Mouse (Mus musculus): ENCODE results near the gene Aqp5. TPM values are rescaled to one million over a fixed set of nuclear protein-coding genes. Genes with fewer than 3 reads are reported as not detected.

Aqp5 gene
- polyA plus RNA-seq, 1 experiment from 2014 or later, result not detected

- Histone ChIP-seq H3K4me1 (ENCODE audit: control insufficient read depth, insufficient read depth, low read length) (peaks cover 9% of the 10 kb centered on the region), H3K27ac (replicated peaks; ENCODE audit: low read depth, low read length) (no peak overlapping the region), H3K9ac (replicated peaks; ENCODE audit: low read length) (no peak overlapping the region), H3K4me3 (ENCODE audit: low read depth, low read length) (no peak overlapping the region), H3K9me3 (replicated peaks; ENCODE audit: control insufficient read depth, low read length) (no peaks in the 10 kb centered on the region), H3K36me3 (replicated peaks; ENCODE audit: control insufficient read depth, insufficient read depth, low read depth, low read length) (no peaks in the 10 kb centered on the region), H3K4me2 (ENCODE audit: low read depth, low read length) (no peak overlapping the region), H3K27me3 (ENCODE audit: control insufficient read depth, insufficient read depth, low read length) (peaks cover 4% of the 10 kb centered on the region; the same call in 1 of the 2 replicates)
- no peak for ATAC-seq (replicated peaks; ENCODE audit: insufficient number of reproducible peaks, low FRiP score, low TSS enrichment, low read depth)
- WGBS, result 39% methylated on average over 5 of the region's 5 CpGs
- DNase-seq (ENCODE audit: low spot score), result no peak
These were observed 15.9 kb downstream of the Aqp5 start for GRCm38 (mm10) chr15:99606515-99606914.

DNA sequence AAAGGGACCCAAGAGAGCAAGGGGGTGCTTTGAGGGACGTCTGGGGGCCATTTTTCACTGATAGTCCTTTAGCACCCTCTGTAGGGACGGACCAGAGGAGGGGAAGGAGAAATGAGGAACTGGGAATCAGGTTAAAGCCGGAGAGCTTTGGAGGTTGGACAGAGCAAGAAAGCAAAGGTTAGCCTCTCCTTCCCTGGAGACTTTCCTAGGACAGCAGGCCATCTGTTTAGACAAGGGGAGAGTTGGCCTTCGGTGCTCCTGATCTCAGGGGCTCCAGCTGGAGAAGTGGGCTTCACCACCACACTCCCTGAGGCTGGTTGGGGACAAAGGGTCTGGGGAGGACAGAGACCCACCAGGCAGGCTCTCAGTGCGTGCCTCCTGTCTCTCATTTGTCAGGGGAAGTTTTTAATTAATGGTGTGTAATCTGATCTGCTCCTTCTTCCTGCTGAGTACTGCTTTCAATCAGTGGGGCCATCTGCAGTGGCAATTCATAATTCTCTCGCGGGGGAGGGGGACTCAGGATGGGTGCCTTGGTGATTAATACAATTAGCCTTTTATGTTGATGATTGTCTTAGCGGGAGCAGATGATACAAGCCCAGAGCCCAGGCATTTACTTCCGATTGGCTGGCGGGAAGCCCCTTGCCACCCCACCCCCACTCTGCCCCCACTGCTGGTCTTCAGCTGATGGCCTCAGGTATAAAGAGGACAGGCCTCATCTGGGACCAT lies 17.0 kb downstream of the Aqp5 start:
- Histone ChIP-seq H3K4me2 (ENCODE audit: low read depth, low read length) (no peak overlapping the region), H3K4me1 (ENCODE audit: control insufficient read depth, insufficient read depth, low read length) (peaks cover 9% of the 10 kb centered on the region), H3K27ac (replicated peaks; ENCODE audit: low read depth, low read length) (no peak overlapping the region), H3K4me3 (ENCODE audit: low read depth, low read length) (no peak overlapping the region), H3K36me3 (replicated peaks; ENCODE audit: control insufficient read depth, insufficient read depth, low read depth, low read length) (no peaks in the 10 kb centered on the region), H3K9me3 (replicated peaks; ENCODE audit: control insufficient read depth, low read length) (no peaks in the 10 kb centered on the region), H3K9ac (replicated peaks; ENCODE audit: low read length) (no peak overlapping the region), H3K27me3 (ENCODE audit: control insufficient read depth, insufficient read depth, low read length) (peaks cover 3% of the 10 kb centered on the region; the same call in 1 of the 2 replicates)
- DNase-seq (ENCODE audit: low spot score) (peak; percentile 79), ATAC-seq (replicated peaks; ENCODE audit: insufficient number of reproducible peaks, low FRiP score, low TSS enrichment, low read depth) (peak; percentile 75)
- 6% methylated on average over 10 of the region's 10 CpGs for WGBS

DNA sequence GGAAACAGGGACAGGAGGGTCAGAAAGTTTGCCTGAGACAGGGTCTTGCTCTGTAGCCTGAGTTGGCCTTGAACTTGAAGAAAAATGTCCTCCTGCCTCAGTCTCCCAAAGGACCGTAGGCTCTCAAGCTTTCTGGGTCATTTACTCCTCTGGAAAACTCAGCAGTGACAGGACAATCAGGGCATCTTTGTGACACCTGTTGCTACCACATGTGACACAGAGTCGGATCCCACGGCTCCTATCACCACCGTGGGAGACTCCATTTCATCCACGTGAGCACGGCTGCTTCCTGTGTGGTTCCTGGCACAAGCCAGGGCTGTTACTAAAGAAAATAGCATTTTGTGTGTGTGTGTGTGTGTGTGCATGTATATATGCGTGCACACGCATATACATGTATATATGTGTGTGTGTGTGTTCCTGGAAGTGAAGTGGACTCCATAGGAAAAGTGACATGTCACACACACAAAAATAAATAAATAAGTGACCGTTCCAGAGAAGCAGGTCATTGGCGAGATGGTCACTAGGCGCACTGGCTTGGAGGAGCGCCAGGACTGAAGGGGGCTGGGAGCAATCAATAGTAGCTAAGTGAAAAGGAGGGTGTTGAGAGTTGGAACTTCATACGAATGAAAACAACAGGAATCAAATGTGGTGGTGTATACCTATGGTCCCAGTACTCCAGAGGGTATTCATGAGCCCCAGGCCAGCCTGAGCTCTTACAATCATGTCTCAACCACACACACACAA lies 18.0 kb downstream of the Aqp5 start:
- no peak overlapping the region for H3K27ac ChIP-seq (replicated peaks; ENCODE audit: low read depth, low read length)
- no peaks in the 10 kb centered on the region for H3K36me3 ChIP-seq (replicated peaks; ENCODE audit: control insufficient read depth, insufficient read depth, low read depth, low read length)
- H3K4me2 ChIP-seq (ENCODE audit: low read depth, low read length), result no peak overlapping the region
- H3K9me3 ChIP-seq (replicated peaks; ENCODE audit: control insufficient read depth, low read length), result no peaks in the 10 kb centered on the region
- 77% methylated on average over 13 of the region's 13 CpGs for WGBS
- no peak for DNase-seq (ENCODE audit: low spot score)
- peaks cover 9% of the 10 kb centered on the region for H3K4me1 ChIP-seq (ENCODE audit: control insufficient read depth, insufficient read depth, low read length)
- no peak for ATAC-seq (replicated peaks; ENCODE audit: insufficient number of reproducible peaks, low FRiP score, low TSS enrichment, low read depth)
- H3K27me3 ChIP-seq (ENCODE audit: control insufficient read depth, insufficient read depth, low read length), result peaks cover 3% of the 10 kb centered on the region; the same call in 1 of the 2 replicates
- no peak overlapping the region for H3K9ac ChIP-seq (replicated peaks; ENCODE audit: low read length)
- H3K4me3 ChIP-seq (ENCODE audit: low read depth, low read length), result no peak overlapping the region

DNA sequence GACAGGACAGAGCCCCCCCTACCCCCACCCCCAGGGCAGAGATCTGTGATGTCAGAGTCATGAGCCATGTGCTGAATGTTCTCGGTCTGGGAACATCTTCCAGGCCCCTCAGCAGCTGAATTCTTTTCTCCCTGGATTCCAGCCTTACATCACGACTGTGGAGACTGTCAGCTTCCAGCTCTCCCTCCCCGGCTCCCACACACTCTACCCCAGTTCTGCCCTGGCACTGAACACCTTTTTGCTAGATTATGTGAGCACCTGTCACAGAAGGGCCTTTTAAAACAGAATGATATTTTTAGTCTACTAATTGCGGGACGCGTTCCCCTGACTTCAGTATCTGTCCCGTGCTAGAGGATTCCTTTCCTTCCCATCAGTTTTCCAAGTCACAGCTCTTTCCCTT lies 21.0 kb downstream of the Aqp5 start:
- WGBS, result 66% methylated on average over 7 of the region's 7 CpGs
- Histone ChIP-seq H3K36me3 (replicated peaks; ENCODE audit: control insufficient read depth, insufficient read depth, low read depth, low read length) (no peaks in the 10 kb centered on the region), H3K4me1 (ENCODE audit: control insufficient read depth, insufficient read depth, low read length) (peaks cover 9% of the 10 kb centered on the region), H3K27me3 (ENCODE audit: control insufficient read depth, insufficient read depth, low read length) (peaks cover 4% of the 10 kb centered on the region; the same call in 1 of the 2 replicates), H3K9ac (replicated peaks; ENCODE audit: low read length) (no peak overlapping the region), H3K4me3 (ENCODE audit: low read depth, low read length) (no peak overlapping the region), H3K9me3 (replicated peaks; ENCODE audit: control insufficient read depth, low read length) (no peaks in the 10 kb centered on the region), H3K27ac (replicated peaks; ENCODE audit: low read depth, low read length) (no peak overlapping the region), H3K4me2 (ENCODE audit: low read depth, low read length) (no peak overlapping the region)
- ATAC-seq (replicated peaks; ENCODE audit: insufficient number of reproducible peaks, low FRiP score, low TSS enrichment, low read depth) (no peak), DNase-seq (ENCODE audit: low spot score) (no peak)

DNA sequence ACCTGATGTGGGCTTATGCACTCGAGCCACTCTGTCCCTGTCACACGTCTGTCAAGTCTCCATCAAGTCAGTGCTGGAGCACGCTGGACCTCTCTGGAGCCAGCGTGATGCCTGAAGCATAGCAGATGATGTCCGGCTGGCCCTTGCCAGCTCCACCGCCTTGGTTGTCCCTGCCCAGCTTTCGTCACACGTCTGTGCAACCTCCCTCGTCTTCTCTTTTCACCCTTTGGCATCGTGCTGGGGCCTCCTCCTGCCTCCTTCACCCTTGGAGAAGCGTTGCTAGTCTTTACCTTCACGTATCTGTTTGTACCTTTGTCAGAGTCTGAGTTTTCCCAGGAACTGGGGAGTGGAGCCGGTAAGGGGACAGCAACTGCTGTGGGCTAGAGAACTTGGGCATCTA lies 23.7 kb downstream of the Aqp5 start:
- Histone ChIP-seq H3K4me1 (ENCODE audit: control insufficient read depth, insufficient read depth, low read length) (no peaks in the 10 kb centered on the region; the same call in 1 of the 2 replicates), H3K27ac (replicated peaks; ENCODE audit: low read depth, low read length) (no peak overlapping the region), H3K36me3 (replicated peaks; ENCODE audit: control insufficient read depth, insufficient read depth, low read depth, low read length) (no peaks in the 10 kb centered on the region), H3K9me3 (replicated peaks; ENCODE audit: control insufficient read depth, low read length) (no peaks in the 10 kb centered on the region), H3K27me3 (ENCODE audit: control insufficient read depth, insufficient read depth, low read length) (peaks cover 2% of the 10 kb centered on the region; the same call in 1 of the 2 replicates), H3K9ac (replicated peaks; ENCODE audit: low read length) (no peak overlapping the region), H3K4me3 (ENCODE audit: low read depth, low read length) (no peak overlapping the region), H3K4me2 (ENCODE audit: low read depth, low read length) (no peak overlapping the region)
- WGBS, result 72% methylated on average over 13 of the region's 13 CpGs
- no peak for ATAC-seq (replicated peaks; ENCODE audit: insufficient number of reproducible peaks, low FRiP score, low TSS enrichment, low read depth)
- DNase-seq (ENCODE audit: low spot score), result no peak

DNA sequence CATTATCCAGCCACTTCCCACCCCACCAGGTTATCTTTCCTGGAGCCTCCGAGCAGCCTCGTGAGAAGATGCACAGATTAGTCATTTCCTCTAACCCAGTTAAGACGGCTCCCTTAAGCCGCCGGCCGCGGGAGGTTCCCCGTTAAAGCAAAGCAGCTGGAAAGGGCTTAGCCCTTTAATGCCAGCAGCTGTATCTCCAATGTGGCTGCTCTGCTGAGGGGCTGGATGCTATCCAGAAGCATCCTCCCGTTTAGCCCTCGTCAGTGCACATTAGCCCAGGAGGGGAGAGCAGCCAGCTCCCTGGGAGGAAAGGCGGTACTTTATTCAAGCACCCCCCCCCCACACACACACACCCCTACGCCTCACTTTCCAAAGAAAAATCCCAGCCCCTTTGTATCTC lies 24.2 kb downstream of the Aqp5 start:
- H3K27me3 ChIP-seq (ENCODE audit: control insufficient read depth, insufficient read depth, low read length), result peaks cover 2% of the 10 kb centered on the region; the same call in 1 of the 2 replicates
- H3K4me3 ChIP-seq (ENCODE audit: low read depth, low read length), result no peak overlapping the region
- no peaks in the 10 kb centered on the region; the same call in 1 of the 2 replicates for H3K4me1 ChIP-seq (ENCODE audit: control insufficient read depth, insufficient read depth, low read length)
- H3K36me3 ChIP-seq (replicated peaks; ENCODE audit: control insufficient read depth, insufficient read depth, low read depth, low read length), result no peaks in the 10 kb centered on the region
- H3K27ac ChIP-seq (replicated peaks; ENCODE audit: low read depth, low read length), result no peak overlapping the region
- no peak overlapping the region for H3K4me2 ChIP-seq (ENCODE audit: low read depth, low read length)
- 9% methylated on average over 12 of the region's 12 CpGs for WGBS
- ATAC-seq (replicated peaks; ENCODE audit: insufficient number of reproducible peaks, low FRiP score, low TSS enrichment, low read depth) (0 out of 2 replicates have a peak, but pooled peaks have one; percentile 9), DNase-seq (ENCODE audit: low spot score) (peak; percentile 53)
- H3K9ac ChIP-seq (replicated peaks; ENCODE audit: low read length), result no peak overlapping the region
- H3K9me3 ChIP-seq (replicated peaks; ENCODE audit: control insufficient read depth, low read length), result no peaks in the 10 kb centered on the region

DNA sequence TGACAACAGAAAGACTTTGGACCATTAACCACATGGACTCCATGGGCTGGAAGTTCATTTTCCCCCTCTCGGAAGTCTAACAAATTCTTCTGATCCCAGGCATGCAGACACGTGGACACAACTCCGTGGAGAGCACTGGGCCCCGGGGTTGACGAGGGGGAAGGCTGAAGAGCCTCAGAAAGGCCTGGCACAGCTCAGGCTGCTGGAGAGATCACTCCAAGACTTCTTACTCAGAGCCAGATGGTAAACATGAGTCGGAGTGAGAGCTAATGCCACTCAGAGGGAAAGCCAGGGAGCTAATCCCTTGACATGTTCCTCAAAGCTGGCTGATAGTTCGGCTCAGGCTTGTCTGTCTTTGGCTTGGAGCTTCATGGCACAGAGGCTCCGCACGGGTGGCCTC lies 24.7 kb downstream of the Aqp5 start:
- no peak for ATAC-seq (replicated peaks; ENCODE audit: insufficient number of reproducible peaks, low FRiP score, low TSS enrichment, low read depth)
- Histone ChIP-seq H3K4me1 (ENCODE audit: control insufficient read depth, insufficient read depth, low read length) (no peaks in the 10 kb centered on the region; the same call in 1 of the 2 replicates), H3K4me2 (ENCODE audit: low read depth, low read length) (no peak overlapping the region), H3K27ac (replicated peaks; ENCODE audit: low read depth, low read length) (no peak overlapping the region), H3K27me3 (ENCODE audit: control insufficient read depth, insufficient read depth, low read length) (peaks cover 2% of the 10 kb centered on the region; the same call in 1 of the 2 replicates), H3K9ac (replicated peaks; ENCODE audit: low read length) (no peak overlapping the region), H3K4me3 (ENCODE audit: low read depth, low read length) (no peak overlapping the region), H3K36me3 (replicated peaks; ENCODE audit: control insufficient read depth, insufficient read depth, low read depth, low read length) (no peaks in the 10 kb centered on the region), H3K9me3 (replicated peaks; ENCODE audit: control insufficient read depth, low read length) (no peaks in the 10 kb centered on the region)
- DNase-seq (ENCODE audit: low spot score), result peak; percentile 38
- 47% methylated on average over 9 of the region's 9 CpGs for WGBS

- 91% methylated on average over 3 of the region's 3 CpGs for WGBS
- no peak overlapping the region for H3K9ac ChIP-seq (replicated peaks; ENCODE audit: low read length)
- no peak overlapping the region for H3K27ac ChIP-seq (replicated peaks; ENCODE audit: low read depth, low read length)
- no peaks in the 10 kb centered on the region for H3K9me3 ChIP-seq (replicated peaks; ENCODE audit: control insufficient read depth, low read length)
- no peak overlapping the region for H3K4me2 ChIP-seq (ENCODE audit: low read depth, low read length)
- no peak overlapping the region for H3K4me3 ChIP-seq (ENCODE audit: low read depth, low read length)
- no peak for DNase-seq (ENCODE audit: low spot score)
- no peaks in the 10 kb centered on the region for H3K4me1 ChIP-seq (ENCODE audit: control insufficient read depth, insufficient read depth, low read length)
- peaks cover 2% of the 10 kb centered on the region; the same call in 1 of the 2 replicates for H3K27me3 ChIP-seq (ENCODE audit: control insufficient read depth, insufficient read depth, low read length)
- no peak for ATAC-seq (replicated peaks; ENCODE audit: insufficient number of reproducible peaks, low FRiP score, low TSS enrichment, low read depth)
- H3K36me3 ChIP-seq (replicated peaks; ENCODE audit: control insufficient read depth, insufficient read depth, low read depth, low read length), result peaks cover 4% of the 10 kb centered on the region
These were observed 28.0 kb downstream of the Aqp5 start for GRCm38 (mm10) chr15:99618595-99618994.

All from embryonic facial prominence, embryonic 11.5 days (tissue).